Mouse (Mus musculus) common myeloid progenitor, adult 5-6 weeks (primary cell): ENCODE measurements around the gene Hoxa3. TPM values are rescaled to one million over a fixed set of nuclear protein-coding genes. Genes with fewer than 3 reads are reported as not detected.
A peak's percentile ranks its signal among the peaks of the same experiment; 100 is the strongest.

Experiments
- ATAC-seq: replicated peaks from 2 replicates; pipeline ENCODE4 v1.8.0; 2016; ENCODE audit warnings: low read depth, mild to moderate bottlenecking, moderate TSS enrichment, inconsistent platforms; ENCODE audit not compliant: poor library complexity, severe bottlenecking
- total RNA-seq: library from RNA; stranded (forward); fragments of 200-1000, 187-1606 nt; gene quantifications from 2 replicates; pipeline ENCODE4 v1.2.3, GENCODE M21; 2017

Hoxa3 gene
- total RNA-seq, 1 experiment from 2014 or later, result 1.1 TPM

DNA sequence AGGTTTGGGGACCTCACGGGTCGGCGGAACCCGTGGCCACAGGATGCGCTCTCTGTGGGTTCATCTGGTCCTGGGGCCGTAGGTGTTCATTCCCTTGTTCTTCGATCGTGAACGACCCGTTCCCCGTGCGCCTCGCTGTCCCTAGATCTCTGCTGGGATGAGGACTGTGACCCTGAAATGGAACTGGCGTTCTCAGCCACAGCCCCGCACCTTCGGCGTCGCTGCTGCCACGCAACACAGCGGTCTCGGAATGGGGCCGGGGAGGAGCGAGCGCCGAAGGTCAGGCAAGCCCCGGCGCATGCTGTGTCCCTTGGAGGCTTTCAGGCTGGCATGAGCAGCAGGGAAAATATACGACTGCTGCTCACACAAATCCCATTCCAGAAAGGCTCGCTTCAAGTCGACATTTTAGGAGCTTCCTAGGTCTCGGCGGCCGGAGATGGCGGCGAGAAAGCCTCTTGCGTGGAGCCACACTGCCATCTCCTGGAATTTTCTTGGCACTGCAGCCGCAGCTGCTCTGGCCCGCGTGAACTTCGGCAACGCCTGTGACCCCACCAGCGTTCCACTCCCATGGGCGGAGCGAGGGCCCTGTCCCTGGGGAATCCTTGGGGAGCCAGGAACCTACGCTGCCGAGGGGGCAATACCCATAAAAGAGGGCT, 8.3 kb upstream of the Hoxa3 start, which contains the start of gene Hoxa7:
Gene Hoxa7, minus strand, starts transcription at position 518 of the 656 bp plus-strand sequence.
- ATAC-seq, result peak; percentile 61

DNA sequence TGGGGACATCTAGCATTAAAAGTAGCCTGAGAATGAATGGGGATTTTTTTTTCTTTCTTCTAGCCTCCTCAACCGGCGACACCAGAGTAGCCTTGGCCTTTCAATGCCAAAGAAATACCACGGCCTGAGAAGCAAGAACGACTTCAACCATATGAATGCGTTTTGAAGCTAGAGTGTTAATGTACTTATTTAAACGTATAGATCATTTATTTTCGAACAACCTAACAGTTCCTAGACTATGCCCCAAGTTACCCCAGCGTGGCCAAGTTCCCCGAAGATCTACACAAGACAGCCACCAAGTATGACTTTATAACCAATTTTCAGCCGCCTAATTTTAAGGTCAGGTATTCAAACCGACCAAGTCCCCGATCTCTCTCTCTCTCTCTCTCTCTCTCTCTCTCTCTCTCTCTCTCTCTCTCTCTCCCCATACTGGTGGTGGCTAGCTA, 7.8 kb upstream of the Hoxa3 start:
- ATAC-seq, result no peak

GRCm38 (mm10) chr6:52220003-52220864, 7.1 kb upstream of the Hoxa3 start:
- no peak; the same call in 1 of the 2 replicates for ATAC-seq

- ATAC-seq, result no peak
Observed at GRCm38 (mm10) chr6:52219234-52219942, 6.3 kb upstream of the Hoxa3 start.

DNA sequence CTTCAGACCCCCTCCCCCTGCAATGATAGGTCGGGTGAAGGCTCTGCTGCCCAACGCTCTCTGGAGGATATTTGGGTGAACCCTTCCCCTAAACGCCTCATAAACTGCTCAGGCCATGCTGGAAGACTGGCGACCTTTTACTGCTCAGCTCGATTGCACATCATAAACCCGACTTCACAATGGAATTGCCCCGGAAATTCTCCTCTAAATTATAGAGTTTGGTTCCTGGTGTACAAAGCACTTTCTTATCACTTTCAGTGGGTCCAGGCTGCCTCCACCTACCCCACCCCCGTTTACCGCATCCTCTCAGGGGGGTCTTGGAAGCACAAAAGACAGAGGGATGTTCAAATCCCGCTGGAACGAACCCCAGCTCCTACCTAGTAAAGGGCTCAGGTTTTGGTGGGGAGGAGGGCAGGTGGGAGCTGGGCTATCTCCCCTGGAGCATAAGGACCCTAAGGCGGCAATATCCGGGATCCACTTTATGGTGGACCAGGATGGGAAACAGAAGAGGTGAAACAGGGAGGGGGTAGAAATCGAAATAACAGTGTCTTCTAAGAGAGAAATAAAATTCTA, 5.6 kb upstream of the Hoxa3 start:
- ATAC-seq, result no peak

DNA sequence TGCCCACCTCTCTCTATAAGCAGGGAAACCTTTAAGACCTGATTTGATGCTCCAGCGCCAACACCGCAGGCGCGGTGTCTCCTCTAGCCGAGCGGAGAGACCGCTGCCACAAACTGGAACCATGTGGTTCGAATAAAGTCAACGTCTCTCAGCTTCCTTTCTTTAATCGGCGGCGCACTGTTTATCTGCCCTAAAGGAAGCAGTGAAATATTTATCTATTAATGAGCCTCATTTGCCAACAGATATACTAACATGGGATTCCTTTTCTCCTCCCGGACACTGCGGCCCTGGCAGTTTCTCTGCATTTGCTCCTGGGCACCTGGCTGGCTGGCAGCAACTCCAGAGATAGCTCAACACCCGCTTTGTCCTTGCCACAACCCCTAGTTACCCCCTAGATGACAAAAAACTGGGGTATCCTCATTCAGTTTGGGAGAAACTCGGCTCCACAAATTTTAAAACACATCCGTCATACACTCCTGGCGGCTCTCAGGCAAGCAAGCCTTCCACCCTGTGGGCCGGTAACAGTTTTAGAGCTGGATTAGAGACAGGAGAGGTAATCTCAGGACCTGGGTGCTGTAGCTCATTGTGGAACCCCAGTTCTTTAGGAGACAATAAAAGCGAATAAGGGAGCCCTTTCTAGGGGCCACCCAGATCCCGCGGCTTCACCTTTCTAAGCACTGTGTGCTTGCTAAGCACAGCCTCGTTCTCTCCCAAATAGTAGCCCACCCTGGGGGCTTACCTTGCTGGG, 4.9 kb upstream of the Hoxa3 start:
- ATAC-seq, result no peak

DNA sequence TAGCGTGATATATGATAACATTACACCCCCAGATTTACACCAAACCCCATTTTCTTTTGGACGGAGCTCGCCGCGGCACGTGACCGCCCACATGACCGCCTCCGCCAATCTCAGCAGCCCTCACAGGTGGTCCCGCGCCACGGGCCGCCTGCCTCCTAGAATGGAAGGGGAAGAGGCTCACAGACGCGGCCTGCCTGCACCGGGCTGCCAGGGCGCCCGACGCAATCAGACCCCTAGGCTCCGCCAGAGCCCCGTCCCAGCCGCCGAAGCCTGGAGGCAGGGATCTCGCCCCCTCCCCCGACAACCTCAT, 4.3 kb upstream of the Hoxa3 start:
- peak; percentile 47 for ATAC-seq

GRCm38 (mm10) chr6:52216691-52217458, 3.7 kb upstream of the Hoxa3 start:
- no peak for ATAC-seq

- ATAC-seq, result no peak
Observed at GRCm38 (mm10) chr6:52215771-52216535, 2.8 kb upstream of the Hoxa3 start.

DNA sequence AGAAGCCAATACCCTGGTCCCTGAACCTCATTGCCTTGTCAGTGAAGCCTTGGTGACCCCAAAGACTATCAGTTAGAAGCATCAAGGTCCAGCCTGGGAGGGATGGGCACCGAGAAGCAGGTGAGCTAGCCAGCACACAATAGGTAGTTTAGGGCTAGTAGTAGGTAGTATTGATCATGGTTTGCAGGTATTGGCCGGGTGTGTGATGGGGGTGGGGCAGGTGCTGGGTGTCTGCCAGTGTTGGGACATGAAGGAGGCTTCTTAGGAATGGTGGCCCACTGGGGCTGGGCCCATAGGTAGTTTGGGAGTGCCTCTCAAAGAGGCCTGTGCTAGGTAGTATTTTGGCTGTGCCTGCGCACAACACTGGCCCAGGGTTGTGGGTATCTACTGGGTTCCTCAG, 1.9 kb upstream of the Hoxa3 start:
- no peak for ATAC-seq

DNA sequence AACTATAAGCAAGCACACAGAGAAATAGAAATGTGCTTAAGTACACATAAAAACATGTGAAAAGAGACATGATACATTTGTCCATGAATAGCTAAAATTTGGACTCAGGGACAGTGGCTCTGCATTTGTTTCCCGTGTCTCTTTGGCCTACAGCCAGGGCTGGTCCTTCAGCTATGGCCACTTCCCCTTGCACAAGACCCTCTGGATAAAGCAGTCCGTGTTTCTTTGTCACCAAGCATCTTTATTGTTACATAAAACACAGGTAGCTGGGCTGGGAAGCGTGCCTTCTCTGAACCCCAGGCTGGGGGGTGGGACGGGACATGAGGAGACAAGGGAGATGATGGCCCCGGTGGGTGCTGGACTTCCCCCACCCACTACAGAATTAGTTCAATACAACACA, 1.1 kb upstream of the Hoxa3 start:
- no peak for ATAC-seq

GRCm38 (mm10) chr6:52212556-52213118, 499 bp downstream of the Hoxa3 start:
- ATAC-seq, result peak; percentile 29

DNA sequence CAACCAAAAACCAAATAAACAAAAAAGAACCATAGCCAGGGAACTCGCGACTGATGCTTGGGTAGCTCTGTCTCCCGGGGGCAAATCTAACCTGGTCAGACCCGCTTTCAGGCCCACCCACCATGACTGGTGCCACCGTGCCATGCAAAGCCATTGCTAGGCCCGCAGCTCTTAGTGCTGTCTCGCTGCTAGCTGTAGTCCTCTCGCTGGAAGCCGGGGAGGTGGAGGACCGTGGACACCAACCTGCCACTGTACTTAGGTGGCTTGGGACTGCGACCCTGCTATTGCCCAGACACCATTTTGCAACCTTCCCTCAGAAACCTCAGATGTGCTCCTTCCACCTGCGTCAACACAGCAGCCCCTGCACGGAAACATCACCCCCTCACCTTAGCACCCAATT, 1.2 kb downstream of the Hoxa3 start:
- 0 out of 2 replicates have a peak, but pooled peaks have one; percentile 2 for ATAC-seq

DNA sequence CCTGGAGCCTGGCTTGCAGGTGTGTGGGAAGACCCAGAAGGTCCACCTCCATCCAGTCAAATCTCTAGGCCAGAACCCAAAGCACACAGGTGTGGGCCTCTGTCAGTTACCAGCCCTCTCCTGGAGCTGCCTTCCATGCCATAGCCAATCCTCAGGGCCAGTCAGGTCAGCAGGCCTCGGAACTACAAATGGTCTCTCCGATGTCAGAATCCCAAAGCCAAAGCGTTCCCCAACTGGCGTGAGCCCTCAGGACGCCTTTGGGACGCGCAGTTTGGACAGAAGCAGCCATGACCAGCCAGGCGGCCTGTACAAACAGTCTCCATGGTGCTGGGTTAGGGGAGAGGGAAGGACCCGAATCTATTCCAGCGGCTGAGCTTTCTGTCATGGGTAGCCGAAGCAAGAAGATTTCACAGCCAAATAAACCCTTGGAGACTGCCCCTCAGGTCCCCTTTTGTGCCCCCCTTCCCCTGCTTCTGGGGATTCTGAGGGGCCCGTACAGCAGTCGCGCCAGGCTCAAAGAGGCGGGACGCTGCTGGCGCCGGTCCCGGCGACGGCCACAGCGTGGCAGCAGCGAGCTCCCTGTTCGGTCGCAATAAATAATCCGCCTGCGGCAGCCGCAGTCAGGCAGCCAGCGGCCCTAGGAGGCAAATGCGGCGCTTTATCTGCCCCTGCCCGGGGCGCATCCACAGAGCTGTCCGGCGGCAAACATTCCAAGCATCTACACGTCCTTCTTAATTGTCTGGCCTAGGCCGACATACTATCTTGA, 1.8 kb downstream of the Hoxa3 start:
- ATAC-seq, result peak; percentile 68

- no peak for ATAC-seq
Observed at GRCm38 (mm10) chr6:52209685-52210046, 3.5 kb downstream of the Hoxa3 start.

- no peak for ATAC-seq
Observed at GRCm38 (mm10) chr6:52208868-52209684, 4.1 kb downstream of the Hoxa3 start.
